Mouse (Mus musculus) hindbrain, embryonic 11.5 days (tissue): Measurements from ENCODE around the gene Gstm4. TPM values are rescaled to one million over a fixed set of nuclear protein-coding genes. Genes with fewer than 3 reads are reported as not detected.
A peak's percentile ranks its signal among the peaks of the same experiment; 100 is the strongest.

ENCODE experiments used
- ATAC-seq: fragments of 200-750 bp; cut with Nextera tagmentation; 2 replicates; pipeline ENCODE4 v1.8.0; 2017; ENCODE audit warnings: mild to moderate bottlenecking, moderate TSS enrichment, moderate library complexity; ENCODE audit not compliant: low FRiP score
- DNase-seq: peaks from one replicate; pipeline ENCODE4 v3.0.0-alpha.2; 2015; ENCODE audit warnings: low spot score
- H3K27ac ChIP-seq: fragments of 300-500 bp; sonication (generic); 2 replicates; pipeline ENCODE4 v1.5.1; 2014; ENCODE audit warnings: mild to moderate bottlenecking, low read depth, low read length
- H3K27me3 ChIP-seq: fragments of 300-500 bp; sonication (generic); 2 replicates; pipeline ENCODE4 v1.6.1; 2014; ENCODE audit warnings: mild to moderate bottlenecking, low read length, moderate library complexity, mixed read lengths; ENCODE audit not compliant: control insufficient read depth, insufficient read depth
- H3K36me3 ChIP-seq: fragments of 300-500 bp; sonication (generic); 2 replicates; pipeline ENCODE4 v1.6.1; 2014; ENCODE audit warnings: mild to moderate bottlenecking, low read length, moderate library complexity, mixed read lengths; ENCODE audit not compliant: control insufficient read depth, insufficient read depth
- H3K4me1 ChIP-seq: fragments of 300-500 bp; sonication (generic); replicated peaks from 2 replicates; pipeline ENCODE4 v1.6.1; 2014; ENCODE audit warnings: low read length, mixed read lengths; ENCODE audit not compliant: control insufficient read depth, insufficient read depth
- H3K4me2 ChIP-seq: fragments of 300-500 bp; sonication (generic); replicated peaks from 2 replicates; pipeline ENCODE4 v1.6.1; 2014; ENCODE audit warnings: mild to moderate bottlenecking, low read depth, low read length
- H3K4me3 ChIP-seq: fragments of 300-500 bp; sonication (generic); 2 replicates; pipeline ENCODE4 v1.5.1; 2014; ENCODE audit warnings: low read depth, low read length
- H3K9ac ChIP-seq: fragments of 300-500 bp; sonication (generic); 2 replicates; pipeline ENCODE4 v1.6.1; 2014; ENCODE audit warnings: low read depth, low read length
- H3K9me3 ChIP-seq: fragments of 300-500 bp; sonication (generic); 2 replicates; pipeline ENCODE4 v1.6.1; 2016; ENCODE audit warnings: low read length; ENCODE audit not compliant: control insufficient read depth
- WGBS: fragments of 180-500 bp; shearing (Covaris S2); extraction: QIAGEN DNeasy Blood & Tissue Kit; methylation state at CpG from one replicate; pipeline ENCODE4 v1.1.7; 2014; 5-methylcytosine and 5-hydroxymethylcytosine counted together
- polyA plus RNA-seq: library from polyadenylated mRNA; unstranded; fragments of >200 nt; fragmentation: Nextera tagmentation; extraction: Ambion mirVana; gene quantifications from 2 replicates; pipeline ENCODE4 v1.2.1, GENCODE M21; 2014

Gene Gstm4
- polyA plus RNA-seq, 1 experiment from 2014 or later, result 12.9 TPM

GRCm38 (mm10) chr3:108064672-108065071 lies 20.0 kb upstream of the Gstm4 start:
- no peaks in the 10 kb centered on the region for H3K4me1 ChIP-seq
- no peak overlapping the region for H3K4me2 ChIP-seq
- no peaks in the 10 kb centered on the region for H3K9me3 ChIP-seq
- ATAC-seq, result no peak
- no peak for DNase-seq
- no peaks in the 10 kb centered on the region for H3K27me3 ChIP-seq
- H3K36me3 ChIP-seq, result no peaks in the 10 kb centered on the region
- no peak overlapping the region for H3K27ac ChIP-seq
- WGBS, result 75% methylated on average over 4 of the region's 4 CpGs
- no peak overlapping the region for H3K4me3 ChIP-seq
- H3K9ac ChIP-seq, result no peak overlapping the region

GRCm38 (mm10) chr3:108062648-108063047 lies 18.0 kb upstream of the Gstm4 start:
- DNase-seq (no peak), ATAC-seq (no peak)
- Histone ChIP-seq H3K9ac (no peak overlapping the region), H3K4me3 (no peak overlapping the region), H3K9me3 (no peaks in the 10 kb centered on the region), H3K4me1 (no peaks in the 10 kb centered on the region), H3K27me3 (no peaks in the 10 kb centered on the region), H3K36me3 (no peaks in the 10 kb centered on the region), H3K4me2 (no peak overlapping the region), H3K27ac (no peak overlapping the region)
- 81% methylated on average over 8 of the region's 8 CpGs for WGBS

GRCm38 (mm10) chr3:108061420-108061819 lies 16.7 kb upstream of the Gstm4 start:
- Histone ChIP-seq H3K4me3 (no peak overlapping the region), H3K9ac (no peak overlapping the region), H3K4me1 (no peaks in the 10 kb centered on the region), H3K9me3 (no peaks in the 10 kb centered on the region), H3K4me2 (no peak overlapping the region), H3K27me3 (no peaks in the 10 kb centered on the region), H3K27ac (no peak overlapping the region), H3K36me3 (no peaks in the 10 kb centered on the region)
- WGBS, result 29% methylated on average over 7 of the region's 7 CpGs
- ATAC-seq (no peak), DNase-seq (peak; percentile 84)

- no peaks in the 10 kb centered on the region for H3K36me3 ChIP-seq
- no peak overlapping the region for H3K4me2 ChIP-seq
- H3K4me1 ChIP-seq, result no peaks in the 10 kb centered on the region
- H3K27ac ChIP-seq, result no peak overlapping the region
- ATAC-seq (no peak), DNase-seq (no peak)
- no peak overlapping the region for H3K4me3 ChIP-seq
- no peaks in the 10 kb centered on the region for H3K9me3 ChIP-seq
- no peaks in the 10 kb centered on the region for H3K27me3 ChIP-seq
- no peak overlapping the region for H3K9ac ChIP-seq
- WGBS, result 91% methylated on average over 5 of the region's 5 CpGs
Observed at GRCm38 (mm10) chr3:108050493-108050892, 5.8 kb upstream of the Gstm4 start.

- Histone ChIP-seq H3K4me3 (no peak overlapping the region), H3K9ac (no peak overlapping the region), H3K9me3 (no peaks in the 10 kb centered on the region), H3K27ac (no peak overlapping the region), H3K4me2 (no peak overlapping the region), H3K4me1 (no peaks in the 10 kb centered on the region; the same call in 1 of the 2 replicates), H3K27me3 (no peaks in the 10 kb centered on the region), H3K36me3 (no peaks in the 10 kb centered on the region)
- no peak for ATAC-seq
- 93% methylated on average over 3 of the region's 3 CpGs for WGBS
- no peak for DNase-seq
Observed at GRCm38 (mm10) chr3:108048306-108048705, 3.6 kb upstream of the Gstm4 start.

GRCm38 (mm10) chr3:108046944-108047655 lies 2.4 kb upstream of the Gstm4 start:
- ATAC-seq (no peak), DNase-seq (no peak)
- H3K36me3 ChIP-seq, result no peaks in the 10 kb centered on the region
- 90% methylated on average over 2 of the region's 2 CpGs for WGBS
- H3K9ac ChIP-seq, result no peak overlapping the region
- H3K4me1 ChIP-seq, result no peaks in the 10 kb centered on the region; the same call in 1 of the 2 replicates
- no peaks in the 10 kb centered on the region for H3K27me3 ChIP-seq
- no peak overlapping the region for H3K4me2 ChIP-seq
- no peak overlapping the region for H3K4me3 ChIP-seq
- H3K27ac ChIP-seq, result no peak overlapping the region
- no peaks in the 10 kb centered on the region for H3K9me3 ChIP-seq

DNA sequence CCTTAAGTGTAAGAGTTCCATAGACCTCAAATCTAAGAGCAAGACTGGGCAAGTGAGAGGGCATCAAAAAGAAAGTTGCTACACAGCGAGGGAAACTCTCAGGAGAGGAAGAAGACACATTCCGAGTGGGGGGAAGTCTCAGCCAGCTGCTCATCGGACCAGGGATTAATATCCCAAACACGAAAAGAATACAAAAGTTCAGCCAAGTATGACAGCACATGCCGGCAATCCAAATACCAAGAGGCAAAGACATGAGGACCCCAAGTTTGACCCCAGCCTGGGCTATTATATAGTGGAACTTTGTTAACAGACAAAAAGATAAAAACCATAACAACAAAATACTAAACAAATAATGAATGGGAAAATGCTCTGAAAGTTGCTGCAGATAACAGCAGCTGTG lies 11.5 kb downstream of the Gstm4 start:
- 69% methylated on average over 5 of the region's 5 CpGs for WGBS
- H3K27ac ChIP-seq, result no peak overlapping the region
- no peaks in the 10 kb centered on the region for H3K36me3 ChIP-seq
- H3K9ac ChIP-seq, result no peak overlapping the region
- no peaks in the 10 kb centered on the region for H3K9me3 ChIP-seq
- no peaks in the 10 kb centered on the region for H3K27me3 ChIP-seq
- no peaks in the 10 kb centered on the region for H3K4me1 ChIP-seq
- ATAC-seq, result no peak
- H3K4me2 ChIP-seq, result no peak overlapping the region
- H3K4me3 ChIP-seq, result no peak overlapping the region
- DNase-seq, result no peak

- Histone ChIP-seq H3K9me3 (no peaks in the 10 kb centered on the region), H3K36me3 (no peaks in the 10 kb centered on the region), H3K9ac (no peak overlapping the region), H3K4me2 (no peak overlapping the region), H3K4me1 (no peaks in the 10 kb centered on the region), H3K27ac (no peak overlapping the region), H3K4me3 (no peak overlapping the region), H3K27me3 (no peaks in the 10 kb centered on the region)
- no peak for ATAC-seq
- DNase-seq, result no peak
Observed at GRCm38 (mm10) chr3:108032113-108032512, 12.6 kb downstream of the Gstm4 start.

- Histone ChIP-seq H3K4me3 (no peak overlapping the region), H3K4me2 (no peak overlapping the region), H3K9ac (no peak overlapping the region), H3K9me3 (no peaks in the 10 kb centered on the region), H3K27ac (no peak overlapping the region), H3K27me3 (no peaks in the 10 kb centered on the region), H3K36me3 (no peaks in the 10 kb centered on the region), H3K4me1 (no peaks in the 10 kb centered on the region)
- ATAC-seq, result no peak
- DNase-seq, result no peak
- WGBS, result 69% methylated on average over 4 of the region's 4 CpGs
Observed at GRCm38 (mm10) chr3:108028641-108029365, 15.9 kb downstream of the Gstm4 start.
